Comparison of ENCODE assay signal across 8 mouse cellular contexts in genomic region chr14:72982981-72983436, GRCm38 (mm10).
A peak's percentile ranks its signal among the peaks of the same experiment; 100 is the strongest.
DNase-seq lines count a peak whose midpoint lies in the region; ATAC-seq lines count a peak whose summit lies in the region.

No protein-coding gene starts in this region.

- peak overlapping the region; percentile 36; the same call in 1 of the 2 replicates for H3K9ac ChIP-seq in midbrain, embryonic 11.5 days (ENCODE audit: low read length)
- H3K9ac ChIP-seq in heart, embryonic 15.5 days: no peak overlapping the region

- no peaks in the 10 kb centered on the region for H3K36me3 ChIP-seq in midbrain, embryonic 11.5 days (ENCODE audit: control insufficient read depth, insufficient read depth, low read length)
- H3K36me3 ChIP-seq in midbrain, embryonic 10.5 days: no peaks in the 10 kb centered on the region
- no peaks in the 10 kb centered on the region for H3K36me3 ChIP-seq in heart, embryonic 15.5 days
- no peaks in the 10 kb centered on the region for H3K36me3 ChIP-seq in macrophage (ENCODE audit: inconsistent target)

- H3K4me2 ChIP-seq in midbrain, embryonic 11.5 days: peak overlapping the region; percentile 23; the same call in 1 of the 2 replicates
- peak overlapping the region; percentile 45 for H3K4me2 ChIP-seq in heart, embryonic 15.5 days

- H3K4me3 ChIP-seq in midbrain, embryonic 11.5 days (ENCODE audit: low read depth, low read length): no peak overlapping the region
- no peak overlapping the region for H3K4me3 ChIP-seq in midbrain, embryonic 10.5 days
- H3K4me3 ChIP-seq in heart, embryonic 15.5 days: no peak overlapping the region; the same call in 1 of the 2 replicates
- no peak overlapping the region for H3K4me3 ChIP-seq in macrophage (ENCODE audit: inconsistent target)

- no peak overlapping the region for H3K27ac ChIP-seq in midbrain, embryonic 11.5 days (ENCODE audit: low read depth, low read length)
- H3K27ac ChIP-seq in midbrain, embryonic 10.5 days (replicated peaks): no peak overlapping the region
- no peak overlapping the region for H3K27ac ChIP-seq in heart, embryonic 15.5 days
- H3K27ac ChIP-seq in macrophage: peak overlapping the region; percentile 41

- 0 out of 2 replicates have a peak, but pooled peaks cover 3% of the 10 kb centered on the region for H3K4me1 ChIP-seq in midbrain, embryonic 11.5 days (ENCODE audit: control insufficient read depth, insufficient read depth, low read length)
- H3K4me1 ChIP-seq in midbrain, embryonic 10.5 days: peaks cover 3% of the 10 kb centered on the region; the same call in 1 of the 2 replicates
- H3K4me1 ChIP-seq in heart, embryonic 15.5 days (replicated peaks): no peaks in the 10 kb centered on the region

- H3K27me3 ChIP-seq in midbrain, embryonic 11.5 days (ENCODE audit: control insufficient read depth, insufficient read depth, low read length): no peaks in the 10 kb centered on the region
- H3K27me3 ChIP-seq in midbrain, embryonic 10.5 days (ENCODE audit: low read depth, poor library complexity, severe bottlenecking): no peaks in the 10 kb centered on the region
- no peaks in the 10 kb centered on the region for H3K27me3 ChIP-seq in heart, embryonic 15.5 days

- no peaks in the 10 kb centered on the region for H3K79me2 ChIP-seq in macrophage (ENCODE audit: inconsistent target)

- peak; percentile 2 for DNase-seq in cerebellum, adult 9-10 months
- DNase-seq in cerebellum, postnatal 25 days: no peak
- peak; percentile 84 for DNase-seq in midbrain, embryonic 11.5 days (ENCODE audit: low spot score, missing footprints)
- DNase-seq in midbrain, embryonic 10.5 days (ENCODE audit: low spot score): no peak
- DNase-seq in kidney, adult 11 months: no peak

- ATAC-seq in midbrain, embryonic 11.5 days (ENCODE audit: low FRiP score): peak; percentile 25; the same call in 1 of the 2 replicates
- ATAC-seq in heart, embryonic 15.5 days (replicated peaks; ENCODE audit: insufficient number of reproducible peaks, insufficient read depth, low FRiP score, low read depth): no peak
- no peak for ATAC-seq in activated CD4-positive, CD25-positive, alpha-beta regulatory T cell, adult 4 months

- 75% methylated on average over 12 of the region's 12 CpGs for WGBS in midbrain, embryonic 11.5 days
- WGBS in midbrain, embryonic 10.5 days: 77% methylated on average over 12 of the region's 12 CpGs
- 59% methylated on average over 12 of the region's 12 CpGs for WGBS in heart, embryonic 15.5 days
- WGBS in macrophage (ENCODE audit: missing documents): 45% methylated on average over 12 of the region's 12 CpGs

- no peaks in the 10 kb centered on the region for H3K9me3 ChIP-seq in midbrain, embryonic 11.5 days (ENCODE audit: control insufficient read depth, low read length)
- H3K9me3 ChIP-seq in midbrain, embryonic 10.5 days (replicated peaks): no peaks in the 10 kb centered on the region
- no peaks in the 10 kb centered on the region for H3K9me3 ChIP-seq in heart, embryonic 15.5 days (replicated peaks)

Comparison
In these comparisons a context has a peak if more than half of its experiments do, and no peak if none do; other contexts are left out.
1. DNase-seq: peak in cerebellum, adult 9-10 months (single experiment) and midbrain, embryonic 11.5 days (single experiment); none in cerebellum, postnatal 25 days (0 of 2), midbrain, embryonic 10.5 days (single experiment) and kidney, adult 11 months (single experiment).